Mouse (Mus musculus) bone marrow macrophage, adult 2 months (primary cell): Measurements from ENCODE around the gene Reep3. TPM values are rescaled to one million over a fixed set of nuclear protein-coding genes. Genes with fewer than 3 reads are reported as not detected.

Source experiments
- H3K27ac ChIP-seq: 2 replicates; pipeline ENCODE4 v1.5.1; 2012; ENCODE audit warnings: low read depth, low read length; ENCODE audit not compliant: insufficient read depth
- H3K4me1 ChIP-seq: 2 replicates; pipeline ENCODE4 v1.6.1; 2012; ENCODE audit warnings: low read length; ENCODE audit not compliant: control insufficient read depth, insufficient read depth
- H3K4me3 ChIP-seq: 2 replicates; pipeline ENCODE4 v1.5.1; 2012; ENCODE audit warnings: mild to moderate bottlenecking, low read length, moderate library complexity; ENCODE audit not compliant: insufficient read depth
- CTCF ChIP-seq: IDR thresholded peaks from 2 replicates; pipeline ENCODE4 v1.5.1; 2012; ENCODE audit warnings: low read depth, mild to moderate bottlenecking, low read length, moderate library complexity
- POLR2A ChIP-seq: IDR thresholded peaks from 2 replicates; pipeline ENCODE4 v1.6.1; 2012; ENCODE audit warnings: mild to moderate bottlenecking, low read depth, low read length, borderline replicate concordance
- polyA plus RNA-seq: library from polyadenylated mRNA; stranded (reverse); fragments of >200 nt; gene quantifications from 2 replicates; pipeline ENCODE4 v1.2.4, GENCODE M21; 2012; ENCODE audit not compliant: missing spikeins, insufficient read depth, insufficient read length

The Reep3 gene
- 62.9 and 69.2 TPM in 2 replicates for polyA plus RNA-seq

- H3K4me3 ChIP-seq: peak within 1 kb of the TSS; percentile 81
- peak within 1 kb of the TSS; percentile 89 for H3K27ac ChIP-seq
- TF ChIP-seq CTCF (no peak), POLR2A (no peak)
- peaks cover 33% of the 10 kb centered on the region for H3K4me1 ChIP-seq
Measured at GRCm38 (mm10) chr10:67096621-67097436, at the start of gene Reep3. Gene Reep3, minus strand, starts transcription at chr10:67096945.

- H3K4me3 ChIP-seq: no peak overlapping the region
- H3K4me1 ChIP-seq: 0 out of 2 replicates have a peak, but pooled peaks cover 3% of the 10 kb centered on the region
- no peak overlapping the region for H3K27ac ChIP-seq
- no peak for TF ChIP-seq CTCF
- no peak for TF ChIP-seq POLR2A
Measured at GRCm38 (mm10) chr10:67145623-67146022, 48.9 kb upstream of the Reep3 start.

DNA sequence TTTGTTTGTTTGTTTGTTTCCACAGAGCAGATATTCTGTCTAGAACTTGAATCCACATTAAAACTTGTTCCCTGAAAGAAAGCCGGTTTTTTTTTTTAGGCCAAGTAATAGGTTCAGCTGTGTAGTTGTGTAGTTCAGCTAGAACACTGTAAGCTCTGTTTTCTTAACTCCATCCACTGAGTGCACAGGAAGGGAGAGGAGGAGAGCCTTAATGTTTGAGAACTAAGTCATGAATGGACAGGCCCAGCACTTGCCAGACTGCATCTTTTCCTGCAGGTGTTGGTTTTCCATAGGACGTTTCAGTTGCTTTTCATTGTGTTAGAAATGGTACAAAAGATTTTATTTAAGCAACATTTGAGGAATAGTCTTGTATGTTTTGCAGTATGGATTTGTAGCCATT is 47.5 kb upstream of the Reep3 start:
- Histone ChIP-seq H3K4me3 (no peak overlapping the region), H3K27ac (no peak overlapping the region), H3K4me1 (peaks cover 3% of the 10 kb centered on the region; the same call in 1 of the 2 replicates)
- no peak for TF ChIP-seq CTCF
- no peak for TF ChIP-seq POLR2A

DNA sequence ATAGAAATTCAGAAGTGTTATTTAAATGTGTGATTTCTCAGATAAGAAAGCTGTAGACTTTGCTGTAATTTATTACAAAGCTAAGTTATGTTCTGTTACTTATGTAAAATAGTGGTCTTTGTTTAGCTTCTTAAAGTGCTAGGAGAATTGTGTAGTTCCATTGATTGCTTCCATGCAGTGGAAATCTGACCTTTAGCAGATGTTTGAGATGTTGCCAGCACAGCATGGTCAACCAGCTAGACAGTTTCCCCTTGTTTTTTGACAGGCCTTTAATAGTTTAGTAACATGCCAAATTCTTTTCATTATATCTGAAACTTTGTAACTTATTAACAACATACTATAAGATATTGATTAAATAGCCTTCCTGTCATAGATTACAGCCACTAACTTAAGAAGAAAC is 46.9 kb upstream of the Reep3 start:
- Histone ChIP-seq H3K4me1 (peaks cover 4% of the 10 kb centered on the region), H3K27ac (no peak overlapping the region), H3K4me3 (no peak overlapping the region)
- no peak for TF ChIP-seq POLR2A
- TF ChIP-seq CTCF: no peak

DNA sequence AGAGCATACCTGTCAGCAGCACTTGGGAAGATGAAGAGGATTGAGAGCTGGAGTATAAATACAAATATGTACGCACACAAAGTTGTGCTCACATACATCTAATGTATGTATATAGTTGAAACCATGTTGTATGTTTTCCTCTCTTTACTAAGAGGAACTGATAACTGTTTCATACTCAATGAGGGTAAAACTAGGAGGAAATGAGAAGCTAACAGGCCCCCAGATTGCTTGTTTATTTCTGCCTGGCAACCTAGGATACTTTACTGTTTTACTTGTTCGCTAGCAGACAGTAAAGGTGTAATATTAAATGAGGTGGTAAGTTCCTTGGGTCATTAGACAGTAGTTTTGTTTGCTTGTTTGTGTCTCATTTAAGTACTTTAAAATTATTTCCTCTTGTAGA is 40.7 kb upstream of the Reep3 start:
- H3K27ac ChIP-seq: no peak overlapping the region
- TF ChIP-seq CTCF (no peak), POLR2A (no peak)
- no peak overlapping the region for H3K4me3 ChIP-seq
- H3K4me1 ChIP-seq: peaks cover 7% of the 10 kb centered on the region

DNA sequence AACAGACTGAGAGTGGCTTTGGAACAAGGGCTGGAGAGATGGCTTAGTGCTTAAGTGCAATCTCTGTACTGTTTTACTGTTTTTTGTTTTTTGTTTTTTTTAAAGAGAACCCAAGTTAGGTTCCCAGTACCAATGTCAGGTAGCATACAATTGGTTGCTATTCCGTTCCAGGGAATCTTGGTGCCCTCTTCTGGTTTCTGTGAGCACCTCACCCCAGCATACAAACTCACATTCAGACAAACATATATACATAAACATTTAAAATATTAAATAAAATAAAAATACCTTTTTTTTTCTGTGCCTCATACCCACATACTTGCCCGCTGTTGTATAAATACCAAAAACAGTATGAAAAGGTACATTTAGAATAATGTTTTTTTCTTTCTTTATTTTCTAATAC is 37.6 kb upstream of the Reep3 start:
- TF ChIP-seq POLR2A (no peak), CTCF (no peak)
- H3K4me3 ChIP-seq: no peak overlapping the region
- peaks cover 17% of the 10 kb centered on the region for H3K4me1 ChIP-seq

DNA sequence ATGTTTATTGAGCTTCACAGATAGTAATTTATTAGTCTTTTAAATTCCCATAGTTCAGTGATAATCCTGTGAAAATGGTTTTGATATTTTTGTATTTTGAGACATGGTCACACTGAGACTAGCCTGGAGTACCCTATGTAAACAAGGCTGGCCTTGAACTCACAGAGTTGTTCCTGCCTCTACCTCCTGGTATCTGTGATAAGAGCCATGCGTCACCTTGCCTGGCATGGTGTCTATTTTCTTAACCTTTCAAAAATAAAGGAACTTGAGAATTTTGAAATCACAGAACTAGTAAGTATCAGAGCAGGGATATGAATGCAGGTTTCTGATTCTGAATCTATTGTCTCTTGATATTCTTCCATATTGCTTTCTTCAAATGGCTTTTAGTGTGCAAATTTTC is 35.0 kb upstream of the Reep3 start:
- TF ChIP-seq POLR2A (no peak), CTCF (no peak)
- Histone ChIP-seq H3K27ac (no peak overlapping the region), H3K4me3 (no peak overlapping the region), H3K4me1 (peaks cover 15% of the 10 kb centered on the region)

More for the DNA sequence above, 37.6 kb upstream of the Reep3 start:
- H3K27ac ChIP-seq: no peak overlapping the region

DNA sequence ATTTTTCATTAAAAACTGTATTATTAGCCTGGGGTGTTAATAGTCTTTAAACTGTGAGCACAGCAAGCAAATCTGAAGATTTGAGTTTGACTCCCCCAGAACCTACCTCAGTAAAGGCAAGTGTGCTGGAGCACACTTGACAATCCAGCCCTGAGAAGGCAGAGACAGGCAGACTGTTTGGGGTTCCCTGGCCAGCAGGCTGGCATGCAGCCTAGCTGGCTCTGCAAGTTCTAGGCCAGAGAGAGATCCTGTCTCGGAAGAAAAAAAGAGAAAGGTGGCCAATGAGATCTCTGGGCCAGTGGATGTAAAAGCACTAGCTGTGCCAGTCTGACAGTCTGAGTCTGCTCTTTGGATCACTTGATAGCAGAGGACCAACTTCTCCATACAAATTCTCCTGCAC is 32.8 kb upstream of the Reep3 start:
- H3K4me3 ChIP-seq: no peak overlapping the region
- no peak for TF ChIP-seq POLR2A
- no peak for TF ChIP-seq CTCF
- no peak overlapping the region for H3K27ac ChIP-seq
- H3K4me1 ChIP-seq: peaks cover 26% of the 10 kb centered on the region

DNA sequence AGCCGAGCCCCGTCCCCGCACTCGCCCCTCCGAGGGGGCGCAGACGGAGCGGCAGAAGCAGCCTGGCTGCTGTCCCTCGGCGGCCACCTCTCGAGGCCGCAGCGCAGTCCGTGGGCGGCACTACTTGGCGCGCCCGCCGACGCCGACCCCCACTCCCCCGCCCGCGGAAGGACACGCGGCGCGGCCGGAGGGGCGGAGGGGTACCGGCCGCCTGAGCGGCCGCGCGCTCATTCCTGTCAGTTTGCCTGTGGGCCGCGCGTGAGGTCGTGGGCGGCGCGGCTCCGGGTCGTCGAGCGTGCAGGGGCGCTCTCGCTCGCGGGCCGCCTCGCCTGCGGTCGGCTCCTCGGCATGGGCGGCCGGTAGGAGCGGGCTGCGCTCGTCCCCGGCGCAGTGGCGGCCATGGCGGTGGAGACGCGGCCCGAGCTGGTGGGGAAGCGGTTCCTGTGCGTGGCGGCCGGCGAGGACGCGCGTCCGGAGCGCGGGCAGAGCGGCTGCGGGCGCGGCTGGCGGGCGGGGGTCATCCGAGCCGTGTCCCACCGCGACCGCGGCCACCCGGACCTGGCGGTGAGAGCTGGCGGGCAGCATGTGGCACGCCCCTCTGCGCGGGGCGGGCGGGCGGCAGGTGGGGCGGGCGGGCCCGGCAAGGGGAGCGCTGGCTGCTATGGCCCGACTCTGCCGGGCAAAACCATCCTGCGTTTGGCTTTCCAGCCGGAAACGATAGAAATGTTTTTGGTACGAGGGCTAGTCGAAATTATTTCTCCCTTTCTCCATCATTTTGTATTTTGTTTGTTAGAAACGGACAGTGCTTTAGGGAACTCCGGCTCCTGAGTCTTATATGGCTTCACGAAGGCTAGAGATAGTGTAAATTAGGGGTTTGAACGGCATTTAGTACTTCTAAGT is 30.4 kb upstream of the Reep3 start:
- peak overlapping the region; percentile 18 for H3K27ac ChIP-seq
- H3K4me1 ChIP-seq: peaks cover 40% of the 10 kb centered on the region

More for the DNA sequence above, 30.4 kb upstream of the Reep3 start:
- peak overlapping the region; percentile 93 for H3K4me3 ChIP-seq
- no peak for TF ChIP-seq CTCF
- TF ChIP-seq POLR2A: no peak
